27 mouse cellular contexts compared by ENCODE assay signal in the genomic region with DNA sequence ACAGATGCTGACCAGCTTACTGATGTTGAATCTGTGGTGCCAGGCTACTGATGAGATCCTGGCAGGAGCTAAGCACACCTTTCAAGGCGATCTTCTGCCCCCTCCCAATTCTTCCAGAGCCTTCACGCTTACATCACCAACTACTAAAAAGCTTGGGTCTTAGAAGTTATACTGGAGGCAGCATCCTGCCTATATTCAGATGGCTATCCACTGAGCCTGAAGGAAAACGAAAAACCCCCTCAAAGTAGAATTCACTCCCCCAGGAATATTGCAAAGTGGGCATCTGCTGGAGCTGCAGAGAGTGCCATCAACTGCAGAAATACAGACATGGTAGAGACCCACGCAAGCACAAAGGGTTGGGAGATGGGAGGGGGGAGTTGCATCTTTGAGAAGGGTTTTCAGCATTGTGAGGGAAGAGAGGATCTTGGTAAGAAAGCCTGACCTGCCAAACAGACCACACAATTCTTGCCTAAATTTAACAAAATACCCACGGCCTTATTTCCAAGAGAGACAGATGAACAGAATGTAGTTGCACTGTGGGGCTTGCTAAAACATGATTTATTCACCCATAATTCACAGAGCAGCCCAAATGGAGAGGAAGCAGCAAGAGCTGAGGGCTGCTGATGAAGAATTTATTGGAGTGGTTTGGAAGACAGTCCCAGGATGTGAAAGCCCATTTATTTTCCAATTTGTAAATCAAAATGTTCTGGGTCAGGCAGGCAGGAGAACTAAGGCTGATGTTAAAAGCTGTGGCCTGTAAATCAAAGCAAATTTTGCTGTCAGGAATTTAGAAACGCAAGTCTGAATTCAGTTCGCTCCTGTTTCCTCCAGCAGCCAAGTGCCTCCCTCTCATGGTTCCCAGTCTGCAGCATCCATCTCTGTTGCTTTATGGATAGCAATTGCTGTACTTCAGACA.
DNase-seq lines count a peak whose midpoint lies in the region; ATAC-seq and TF ChIP-seq lines count a peak whose summit lies in the region.
"Had no signal": no experiment of that assay in that cellular context is flagged by ENCODE, and none has a peak within 500 bp of the region (broad histone marks: within the 10 kb centered on the region; RNA-seq: fewer than 3 reads in every experiment).

No protein-coding gene starts in this region.

- H3K27ac ChIP-seq in kidney, adult 2 months (ENCODE audit: insufficient read depth, low read depth, low read length) = no peak overlapping the region
- 0 out of 2 replicates have a peak overlapping the region, but pooled peaks have one; percentile 10 for H3K27ac ChIP-seq in neural tube, embryonic 15.5 days (replicated peaks)
- H3K27ac ChIP-seq: forebrain, embryonic 13.5 days; hindbrain, embryonic 12.5 days; hindbrain, postnatal 0 days; intestine, embryonic 15.5 days; limb, embryonic 10.5 days; limb, embryonic 15.5 days; liver, embryonic 13.5 days; macrophage; midbrain, embryonic 15.5 days; stomach, embryonic 15.5 days had no signal

- no peaks in the 10 kb centered on the region for H3K4me1 ChIP-seq in kidney, adult 2 months (ENCODE audit: control insufficient read depth, insufficient read depth, low read length)
- no peaks in the 10 kb centered on the region for H3K4me1 ChIP-seq in neural tube, embryonic 15.5 days
- H3K4me1 ChIP-seq: forebrain, embryonic 13.5 days; hindbrain, embryonic 12.5 days; intestine, embryonic 15.5 days; limb, embryonic 10.5 days; limb, embryonic 15.5 days; liver, embryonic 13.5 days; midbrain, embryonic 15.5 days; stomach, embryonic 15.5 days had no signal

- no peak for TF ChIP-seq POLR2A in kidney, adult 2 months (IDR thresholded peaks at IDR 0.05; ENCODE audit: low read depth, low read length)

- H3K9me3 ChIP-seq in neural tube, embryonic 15.5 days (replicated peaks) = no peaks in the 10 kb centered on the region
- H3K9me3 ChIP-seq: forebrain, embryonic 13.5 days; hindbrain, embryonic 12.5 days; intestine, embryonic 15.5 days; limb, embryonic 10.5 days; limb, embryonic 15.5 days; midbrain, embryonic 15.5 days; stomach, embryonic 15.5 days had no signal

- no peaks in the 10 kb centered on the region for H3K27me3 ChIP-seq in kidney, adult 2 months (replicated peaks; ENCODE audit: control insufficient read depth, insufficient read depth, low read length)
- H3K27me3 ChIP-seq in neural tube, embryonic 15.5 days (replicated peaks) = no peaks in the 10 kb centered on the region
- H3K27me3 ChIP-seq: forebrain, embryonic 13.5 days; hindbrain, embryonic 12.5 days; intestine, embryonic 15.5 days; limb, embryonic 15.5 days; liver, embryonic 13.5 days; midbrain, embryonic 15.5 days; stomach, embryonic 15.5 days had no signal

- DNase-seq in kidney, adult 2 months = peak; percentile 29
- DNase-seq in kidney, adult 18-20 months = no peak
- peak; percentile 38 for DNase-seq in kidney, postnatal 14 days
- DNase-seq in kidney, adult 11 months = no peak
- DNase-seq in right cerebral cortex, adult 18-20 months = peak; percentile 60
- DNase-seq in right cerebral cortex, postnatal 14 days = no peak
- DNase-seq in lung, postnatal 14 days = no peak
- DNase-seq: adrenal gland, postnatal 25 days; B cell, adult 2 months; cerebellum, adult 18-20 months; cerebellum, postnatal 10 days; gastrocnemius, postnatal 10 days; heart, postnatal 36 days; liver, embryonic 13.5 days; lung, adult 18-20 months; right cerebral cortex, postnatal 25 days had no signal

- H3K9ac ChIP-seq in neural tube, embryonic 15.5 days (replicated peaks) = no peak overlapping the region
- H3K9ac ChIP-seq: forebrain, embryonic 13.5 days; hindbrain, embryonic 12.5 days; intestine, embryonic 15.5 days; limb, embryonic 15.5 days; liver, embryonic 13.5 days; midbrain, embryonic 15.5 days; stomach, embryonic 15.5 days had no signal

- H3K4me2 ChIP-seq in neural tube, embryonic 15.5 days = no peak overlapping the region
- H3K4me2 ChIP-seq: forebrain, embryonic 13.5 days; hindbrain, embryonic 12.5 days; intestine, embryonic 15.5 days; limb, embryonic 15.5 days; liver, embryonic 13.5 days; midbrain, embryonic 15.5 days; stomach, embryonic 15.5 days had no signal

- H3K36me3 ChIP-seq in kidney, adult 2 months (ENCODE audit: control insufficient read depth, insufficient read depth, low read length) = no peaks in the 10 kb centered on the region
- no peaks in the 10 kb centered on the region for H3K36me3 ChIP-seq in neural tube, embryonic 15.5 days
- H3K36me3 ChIP-seq: hindbrain, embryonic 12.5 days; intestine, embryonic 15.5 days; limb, embryonic 10.5 days; limb, embryonic 15.5 days; liver, embryonic 13.5 days; midbrain, embryonic 15.5 days; stomach, embryonic 15.5 days had no signal

- no peak for TF ChIP-seq CTCF in kidney, adult 2 months (conservative IDR thresholded peaks at IDR 0.05; ENCODE audit: insufficient read depth, insufficient read length, low read depth, low read length)

- 75% methylated on average over 7 of the region's 7 CpGs for WGBS in kidney, adult 2 months
- WGBS in neural tube, embryonic 15.5 days = 73% methylated on average over 7 of the region's 7 CpGs

- ATAC-seq in neural tube, embryonic 15.5 days (ENCODE audit: low FRiP score) = no peak
- ATAC-seq: forebrain, embryonic 13.5 days; hindbrain, postnatal 0 days; intestine, embryonic 15.5 days; lung, postnatal 0 days; midbrain, embryonic 15.5 days had no signal

- no peak overlapping the region for H3K4me3 ChIP-seq in kidney, adult 2 months (ENCODE audit: insufficient read depth, low read depth, low read length)
- H3K4me3 ChIP-seq in neural tube, embryonic 15.5 days (replicated peaks) = no peak overlapping the region
- H3K4me3 ChIP-seq: forebrain, embryonic 13.5 days; hindbrain, embryonic 12.5 days; intestine, embryonic 15.5 days; limb, embryonic 10.5 days; limb, embryonic 15.5 days; liver, embryonic 13.5 days; midbrain, embryonic 15.5 days; stomach, embryonic 15.5 days had no signal

Comparison
In these comparisons a context has a peak if more than half of its experiments do, and no peak if none do; other contexts are left out.
1. DNase-seq: peak in kidney, adult 2 months (single experiment), kidney, postnatal 14 days (single experiment) and right cerebral cortex, adult 18-20 months (single experiment); none in kidney, adult 18-20 months (single experiment), kidney, adult 11 months (single experiment), right cerebral cortex, postnatal 14 days (single experiment) and lung, postnatal 14 days (single experiment).